Mouse (Mus musculus) cortical plate, adult 2 months (tissue): ENCODE results near the gene Slc17a7. TPM values are rescaled to one million over a fixed set of nuclear protein-coding genes. Genes with fewer than 3 reads are reported as not detected.

Source experiments
- H3K27ac ChIP-seq: fragments of 200-500 bp; 2 replicates; pipeline ENCODE4 v1.5.1; 2012; ENCODE audit warnings: low read length, control low read depth, inconsistent platforms; ENCODE audit not compliant: insufficient read depth
- H3K4me1 ChIP-seq: fragments of 200-500 bp; 2 replicates; pipeline ENCODE4 v1.6.1; 2011; ENCODE audit warnings: low read length; ENCODE audit not compliant: control insufficient read depth, insufficient read depth
- H3K4me3 ChIP-seq: fragments of 200-500 bp; 2 replicates; pipeline ENCODE4 v1.5.1; 2011; ENCODE audit warnings: mild to moderate bottlenecking, low read length, control low read depth; ENCODE audit not compliant: insufficient read depth
- CTCF ChIP-seq: fragments of 200-500 bp; IDR thresholded peaks from 2 replicates; pipeline ENCODE4 v1.5.1; 2011; ENCODE audit warnings: mild to moderate bottlenecking, control low read depth, low read length; ENCODE audit not compliant: insufficient read depth; ENCODE audit errors: extremely low read depth
- POLR2A ChIP-seq: fragments of 200-500 bp; IDR thresholded peaks from 2 replicates; pipeline ENCODE4 v1.6.1; 2011; ENCODE audit warnings: mild to moderate bottlenecking, low read length, control low read depth; ENCODE audit not compliant: insufficient read depth; ENCODE audit errors: extremely low read depth
- polyA plus RNA-seq: library from polyadenylated mRNA; depleted of rRNA; stranded (reverse); fragments of >200 nt; gene quantifications from 2 replicates; pipeline ENCODE4 v1.2.3, GENCODE M21; 2012; rRNA removed

The Slc17a7 gene
- polyA plus RNA-seq, 1 experiment, result 1,033 TPM

DNA sequence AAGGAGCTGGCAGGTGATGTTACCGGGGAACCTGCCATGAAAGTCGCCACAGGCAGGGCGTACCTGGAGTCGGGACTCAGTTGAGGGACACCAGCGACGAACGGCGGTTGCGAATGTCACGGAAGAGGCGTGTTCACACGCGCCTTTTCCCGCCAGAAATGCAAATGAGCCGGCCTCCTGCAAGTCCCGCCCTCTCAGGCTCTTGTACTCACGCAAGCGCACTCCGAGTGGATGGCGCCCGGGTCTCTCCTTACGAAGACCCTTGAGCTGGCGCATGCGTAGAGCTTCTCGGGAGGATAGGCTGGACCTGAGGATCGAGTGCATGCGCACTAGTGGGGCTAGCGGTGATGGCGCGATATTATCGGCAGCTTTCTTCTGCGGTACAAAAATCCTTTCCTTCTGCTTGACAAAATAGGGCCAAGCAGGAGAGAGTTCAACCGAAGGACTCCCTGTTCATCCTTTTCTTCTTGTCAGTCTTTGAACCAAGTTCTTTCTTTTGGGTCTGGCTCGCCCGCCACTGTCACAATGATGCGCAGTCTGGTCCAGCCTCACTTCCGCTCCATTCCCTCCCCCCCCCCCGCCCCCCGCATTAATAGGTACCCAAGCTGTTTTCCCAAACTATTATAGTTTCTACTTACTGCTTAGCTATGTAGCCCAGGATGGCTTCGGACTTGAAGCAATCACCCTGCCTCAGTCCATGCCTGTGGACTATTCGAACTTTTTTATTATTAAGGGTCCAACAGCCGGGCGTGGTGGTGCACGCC lies 40.8 kb downstream of the Slc17a7 start, which contains the start of gene Ccdc155:
Ccdc155 (minus strand) TSS at position 513 of the 764 bp plus-strand sequence.
- H3K27ac ChIP-seq, result no peak within 1 kb of the TSS
- peak; percentile 92 for TF ChIP-seq POLR2A
- TF ChIP-seq CTCF, result no peak
- H3K4me3 ChIP-seq, result peak within 1 kb of the TSS; percentile 36
- H3K4me1 ChIP-seq, result peaks cover 2% of the 10 kb centered on the region; the same call in 1 of the 2 replicates

DNA sequence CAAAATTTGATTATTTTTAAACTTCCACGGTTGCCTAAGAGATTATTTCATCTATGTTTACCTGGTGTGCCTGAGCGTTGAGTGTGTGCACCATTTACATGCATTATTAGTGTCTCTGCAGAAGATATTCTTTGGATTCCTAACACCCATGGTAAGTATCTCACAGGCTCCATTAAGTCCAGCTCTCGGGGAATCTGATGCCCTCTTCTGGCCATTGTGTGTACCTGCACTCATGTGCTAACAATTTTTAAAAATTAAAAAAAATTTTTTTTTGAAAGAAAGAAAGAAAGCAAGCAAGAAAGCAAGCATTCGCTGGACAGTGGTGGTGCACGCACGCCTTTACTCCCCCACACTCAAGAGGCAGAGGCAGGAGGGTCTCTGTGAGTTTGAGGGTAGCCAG lies 44.5 kb downstream of the Slc17a7 start:
- Histone ChIP-seq H3K4me3 (no peak overlapping the region), H3K27ac (no peak overlapping the region), H3K4me1 (peaks cover 2% of the 10 kb centered on the region; the same call in 1 of the 2 replicates)
- TF ChIP-seq POLR2A (no peak), CTCF (no peak)

DNA sequence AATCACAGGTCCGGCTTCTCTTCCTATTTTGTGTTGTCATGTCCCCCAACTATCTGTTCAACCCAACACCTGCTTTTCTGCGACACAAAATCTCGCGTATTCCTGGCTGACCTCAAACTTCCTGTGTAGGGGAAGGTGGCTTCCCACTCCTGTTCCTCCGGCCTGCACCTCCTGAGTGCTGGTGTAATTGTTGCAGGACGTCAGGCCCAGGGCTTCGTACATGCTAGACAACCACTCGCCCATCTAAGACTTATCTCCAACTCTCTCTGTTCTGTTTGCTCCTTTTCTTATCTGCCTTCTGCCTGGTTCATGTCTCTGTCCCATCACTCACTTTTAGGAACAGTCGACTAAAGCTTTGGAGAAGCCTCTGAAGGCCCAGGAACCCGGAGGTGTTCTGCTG lies 47.3 kb downstream of the Slc17a7 start:
- TF ChIP-seq CTCF (no peak), POLR2A (no peak)
- Histone ChIP-seq H3K27ac (no peak overlapping the region), H3K4me3 (peak overlapping the region; percentile 42), H3K4me1 (no peaks in the 10 kb centered on the region)

DNA sequence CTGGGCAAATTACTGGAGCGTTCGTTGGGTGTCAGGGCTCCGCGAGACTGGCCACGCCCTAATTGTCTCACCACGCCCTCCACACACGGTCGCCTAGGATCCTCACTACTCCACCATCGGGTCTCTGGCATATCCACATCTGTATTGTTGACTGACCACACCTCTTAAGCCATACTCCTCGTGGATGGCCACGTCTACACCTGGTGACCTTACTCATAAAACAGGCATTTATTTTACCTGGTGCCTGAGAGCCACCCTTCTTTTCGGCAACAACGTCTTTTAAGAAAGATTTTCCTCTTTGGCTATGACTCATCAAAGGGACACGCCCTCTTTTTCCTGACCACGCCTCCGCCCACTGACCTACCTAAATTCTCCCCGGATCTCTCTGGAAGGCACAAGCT lies 48.1 kb downstream of the Slc17a7 start, which contains the start of gene Dkkl1:
Dkkl1 (minus strand) TSS at position 297 of the 401 bp plus-strand sequence.
- Histone ChIP-seq H3K4me1 (no peaks in the 10 kb centered on the region), H3K4me3 (peak within 1 kb of the TSS; percentile 42), H3K27ac (no peak within 1 kb of the TSS)
- TF ChIP-seq POLR2A (no peak), CTCF (no peak)

DNA sequence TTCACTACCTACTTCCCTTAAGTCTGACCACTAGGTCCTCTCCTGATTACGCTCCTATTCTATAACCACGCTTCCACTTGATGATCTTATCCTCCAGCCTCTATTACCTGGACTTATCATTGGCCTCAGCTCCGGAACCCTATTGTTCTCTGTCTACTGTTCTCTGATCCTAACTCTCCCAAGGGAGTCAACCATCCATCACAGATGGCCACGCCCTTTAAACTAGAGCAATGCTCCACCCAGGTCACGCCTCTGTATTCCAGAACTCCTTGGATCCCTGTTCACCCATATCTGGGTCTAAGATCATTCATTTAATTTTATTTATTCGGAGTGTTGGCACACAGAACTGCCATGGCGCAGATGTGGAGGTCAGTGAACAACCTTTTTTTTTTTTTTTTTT lies 48.6 kb downstream of the Slc17a7 start:
- Histone ChIP-seq H3K4me1 (no peaks in the 10 kb centered on the region), H3K27ac (no peak overlapping the region), H3K4me3 (no peak overlapping the region)
- TF ChIP-seq POLR2A (no peak), CTCF (no peak)

DNA sequence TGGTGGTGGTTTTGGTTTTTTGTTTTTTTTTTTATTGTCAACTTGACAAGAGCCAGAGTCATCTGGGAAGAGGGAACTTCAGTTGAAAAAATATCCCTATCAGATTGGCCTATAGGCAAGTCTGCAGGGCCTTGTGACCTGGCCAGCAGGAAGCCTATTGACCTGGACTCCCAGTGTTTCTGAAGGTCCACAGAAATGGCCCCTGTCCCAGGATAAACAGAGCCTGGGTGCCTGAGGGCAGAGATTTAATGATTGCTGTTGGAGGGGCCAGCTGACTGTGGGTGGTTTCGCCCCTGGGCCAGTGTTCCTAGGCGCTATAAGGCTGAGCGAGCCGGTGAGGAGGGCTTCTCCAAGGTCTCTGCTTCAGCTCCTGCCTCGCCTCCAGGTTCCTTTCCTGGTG lies 50.0 kb downstream of the Slc17a7 start:
- TF ChIP-seq CTCF (no peak), POLR2A (no peak)

DNA sequence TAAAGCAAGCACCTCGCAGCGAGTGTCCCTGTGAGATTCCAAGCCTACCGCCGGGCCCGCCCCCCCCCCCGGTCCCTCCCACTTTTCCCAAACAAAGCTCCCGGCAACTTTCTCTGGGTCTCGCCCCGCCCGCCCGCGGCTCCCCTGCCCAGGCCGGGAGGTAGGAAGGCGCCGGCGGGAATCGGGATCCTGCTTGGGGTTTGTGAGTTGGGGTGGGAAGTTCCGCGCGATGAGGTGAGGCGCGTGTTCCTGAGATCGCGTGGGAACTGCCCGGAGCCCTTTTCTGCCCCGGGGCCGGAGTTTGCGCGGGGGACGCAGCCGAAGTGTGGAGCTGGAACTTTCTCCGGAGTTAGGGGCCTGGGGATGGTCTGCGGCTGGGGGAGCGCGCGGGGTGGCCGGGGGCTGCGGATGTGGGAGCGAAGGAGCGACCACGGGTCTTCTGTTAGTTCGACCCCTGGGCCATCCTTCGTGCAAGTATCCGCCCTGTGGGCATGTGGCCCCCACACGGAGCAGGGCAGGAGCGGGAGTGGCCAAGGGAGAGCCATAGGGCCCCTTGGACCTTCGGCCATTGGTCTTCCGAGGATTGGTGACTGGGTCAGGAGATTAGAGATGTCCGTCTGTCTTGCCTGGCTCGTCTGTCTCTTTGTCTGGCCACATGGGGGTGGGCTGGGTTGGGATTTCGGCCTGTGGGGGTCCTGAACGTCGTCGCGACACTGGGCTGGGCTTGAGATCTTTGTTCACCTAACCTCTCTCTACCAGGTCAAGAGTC lies 52.1 kb downstream of the Slc17a7 start, which contains the start of gene Tead2:
Tead2 (plus strand) TSS at position 81 of the 769 bp plus-strand sequence.
- TF ChIP-seq POLR2A, result no peak
- no peak for TF ChIP-seq CTCF
- peak within 1 kb of the TSS; percentile 16 for H3K4me3 ChIP-seq
- no peaks in the 10 kb centered on the region for H3K4me1 ChIP-seq
- no peak within 1 kb of the TSS for H3K27ac ChIP-seq

More for the DNA sequence above, 50.0 kb downstream of the Slc17a7 start:
- H3K27ac ChIP-seq, result no peak overlapping the region
- H3K4me1 ChIP-seq, result no peaks in the 10 kb centered on the region
- no peak overlapping the region for H3K4me3 ChIP-seq

DNA sequence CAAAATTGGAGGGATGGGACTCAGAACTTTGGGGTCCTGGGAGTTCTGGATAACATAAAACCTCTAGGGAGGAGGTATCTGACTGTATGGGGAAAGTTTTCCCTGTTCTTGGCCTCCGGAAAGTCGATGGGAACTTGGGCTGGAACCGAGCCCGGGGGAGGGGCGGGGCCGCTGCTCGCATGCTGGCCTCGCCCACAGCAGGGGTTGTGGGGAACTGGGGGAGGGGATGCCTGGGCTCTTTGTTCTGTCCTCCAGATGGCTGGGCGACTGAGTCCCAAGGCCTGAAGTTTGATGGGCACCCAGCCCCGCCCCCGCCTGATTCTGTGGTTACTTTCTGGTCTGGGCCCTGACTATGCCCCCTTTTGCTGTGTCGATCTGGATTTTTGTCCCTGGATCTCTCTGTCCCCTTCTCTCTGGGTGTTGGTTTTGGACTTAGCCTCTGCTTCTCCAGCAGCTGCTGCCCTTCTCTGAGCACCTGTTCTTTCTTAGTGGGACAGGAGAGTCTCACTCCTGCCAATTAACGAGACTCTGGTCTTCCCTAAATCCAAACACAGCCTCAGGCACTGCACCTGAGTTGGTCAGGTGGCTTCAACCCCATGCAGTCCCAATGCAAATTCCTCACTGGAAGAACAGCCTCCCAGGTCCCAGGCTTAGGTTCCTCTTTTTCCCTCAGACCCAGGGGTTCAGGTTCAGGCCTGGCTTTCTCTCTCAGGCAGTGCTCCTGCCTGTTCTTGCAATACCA lies 52.9 kb downstream of the Slc17a7 start:
- peak overlapping the region; percentile 16; the same call in 1 of the 2 replicates for H3K4me3 ChIP-seq
- no peaks in the 10 kb centered on the region for H3K4me1 ChIP-seq
- no peak overlapping the region for H3K27ac ChIP-seq
- TF ChIP-seq POLR2A (no peak), CTCF (no peak)

DNA sequence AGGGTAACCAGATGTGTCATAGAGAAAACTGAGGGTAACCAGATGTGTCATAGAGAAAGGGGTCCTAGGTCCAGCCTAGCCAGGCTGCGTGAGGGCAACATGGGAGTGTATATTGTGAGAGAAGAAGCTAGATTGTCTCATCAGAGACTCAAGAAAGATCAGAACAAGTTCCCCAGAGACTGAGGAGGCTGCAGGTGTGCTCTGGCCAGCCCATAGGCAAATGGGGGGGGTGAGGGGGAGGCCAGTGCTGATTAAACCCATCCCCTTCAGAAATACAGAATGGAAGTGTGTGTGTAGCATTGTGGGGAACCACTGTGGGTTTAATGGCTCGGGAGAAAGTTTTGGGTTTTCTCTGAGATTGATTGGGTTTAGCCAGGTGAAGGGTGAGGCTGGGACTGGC lies 57.9 kb downstream of the Slc17a7 start:
- Histone ChIP-seq H3K4me3 (no peak overlapping the region), H3K27ac (no peak overlapping the region), H3K4me1 (no peaks in the 10 kb centered on the region)
- TF ChIP-seq CTCF (no peak), POLR2A (no peak)

DNA sequence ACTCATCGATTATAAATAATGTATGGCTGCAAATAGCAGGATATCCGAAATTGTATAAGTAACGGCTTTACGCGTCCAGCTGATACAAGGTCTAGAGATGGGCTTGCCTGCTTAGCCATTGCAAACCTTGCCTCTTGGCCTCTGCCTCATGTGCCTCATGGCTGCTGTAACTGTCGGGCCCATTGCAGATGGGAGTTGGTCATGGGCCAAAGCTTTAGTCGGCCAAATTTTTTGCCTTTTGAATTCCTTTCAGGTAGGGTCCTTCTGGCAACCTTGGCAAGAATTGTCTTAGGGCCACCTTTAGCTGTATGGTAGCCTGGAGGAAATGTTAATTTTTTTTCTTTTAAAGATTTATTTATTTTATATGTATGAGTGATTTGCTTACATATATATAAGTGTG lies 61.1 kb downstream of the Slc17a7 start:
- no peak for TF ChIP-seq CTCF
- TF ChIP-seq POLR2A, result no peak
- H3K27ac ChIP-seq, result no peak overlapping the region
- H3K4me1 ChIP-seq, result no peaks in the 10 kb centered on the region
- H3K4me3 ChIP-seq, result no peak overlapping the region

Other genes starting within 250 kb of the Slc17a7 start
- gene Ap2a1, start 234.5 kb upstream of the Slc17a7 start, polyA plus RNA-seq, result 241 and 247 TPM in 2 replicates
- 1.5 and 2.0 TPM in 2 replicates for gene Tsks, start 220.7 kb upstream of the Slc17a7 start, polyA plus RNA-seq
- gene Cpt1c, start 189.1 kb upstream of the Slc17a7 start, polyA plus RNA-seq, result 154 and 164 TPM in 2 replicates
- gene Prmt1, start 177.4 kb upstream of the Slc17a7 start, polyA plus RNA-seq, result 162 and 169 TPM in 2 replicates
- 82.4 and 87.4 TPM in 2 replicates for gene Irf3, start 166.3 kb upstream of the Slc17a7 start, polyA plus RNA-seq
- gene Bcl2l12, start 165.2 kb upstream of the Slc17a7 start, polyA plus RNA-seq, result 6.0 and 6.2 TPM in 2 replicates
- gene Scaf1, start 147.6 kb upstream of the Slc17a7 start, polyA plus RNA-seq, result 126 and 128 TPM in 2 replicates
- gene Rras, start 146.0 kb upstream of the Slc17a7 start, polyA plus RNA-seq, result 34.2 and 38.3 TPM in 2 replicates
- gene Prr12, start 111.1 kb upstream of the Slc17a7 start, polyA plus RNA-seq, result 14.6 and 15.5 TPM in 2 replicates
- gene Nosip, start 101.5 kb upstream of the Slc17a7 start, polyA plus RNA-seq, result 89.5 and 92.3 TPM in 2 replicates
- gene Prrg2, start 101.3 kb upstream of the Slc17a7 start, polyA plus RNA-seq, result 21.4 and 23.2 TPM in 2 replicates
- gene Rcn3, start 71.7 kb upstream of the Slc17a7 start, polyA plus RNA-seq, result 12.8 and 13.1 TPM in 2 replicates
- gene Fcgrt, start 60.1 kb upstream of the Slc17a7 start, polyA plus RNA-seq, result 30.7 and 37.0 TPM in 2 replicates
- gene Rps11, start 39.5 kb upstream of the Slc17a7 start, polyA plus RNA-seq, result 361 and 402 TPM in 2 replicates
- 1,470 and 1,570 TPM in 2 replicates for gene Rpl13a, start 35.2 kb upstream of the Slc17a7 start, polyA plus RNA-seq
- gene Gm45713, start 27.7 kb upstream of the Slc17a7 start, polyA plus RNA-seq, result 0.08 and 0.32 TPM in 2 replicates
- gene Flt3l, start 27.5 kb upstream of the Slc17a7 start, polyA plus RNA-seq, result 18.4 and 20.8 TPM in 2 replicates
- 59.4 and 60.2 TPM in 2 replicates for gene Pih1d1, start 9.6 kb upstream of the Slc17a7 start, polyA plus RNA-seq
- 8.1 and 10.3 TPM in 2 replicates for gene Aldh16a1, start 9.4 kb upstream of the Slc17a7 start, polyA plus RNA-seq
- 0.38 and 0.62 TPM in 2 replicates for gene Gfy, start 15.6 kb downstream of the Slc17a7 start, polyA plus RNA-seq
- gene Pth2, start 17.0 kb downstream of the Slc17a7 start, polyA plus RNA-seq, result not detected in 2 replicates
- gene Ccdc155, start 40.9 kb downstream of the Slc17a7 start, polyA plus RNA-seq, result 4.7 and 5.0 TPM in 2 replicates
- 41.4 and 47.2 TPM in 2 replicates for gene Dkkl1, start 48.2 kb downstream of the Slc17a7 start, polyA plus RNA-seq
- 5.0 and 6.4 TPM in 2 replicates for gene Tead2, start 51.8 kb downstream of the Slc17a7 start, polyA plus RNA-seq
- 10.6 and 11.9 TPM in 2 replicates for gene Cd37, start 75.2 kb downstream of the Slc17a7 start, polyA plus RNA-seq
- gene Slc6a16, start 77.1 kb downstream of the Slc17a7 start, polyA plus RNA-seq, result 2.1 TPM in 2 replicates
- gene Slc6a21, start 113.6 kb downstream of the Slc17a7 start, polyA plus RNA-seq, result 0.08 and 0.30 TPM in 2 replicates
- 29.1 and 35.1 TPM in 2 replicates for gene Trpm4, start 169.8 kb downstream of the Slc17a7 start, polyA plus RNA-seq
- gene Hrc, start 171.3 kb downstream of the Slc17a7 start, polyA plus RNA-seq, result 0.35 and 0.55 TPM in 2 replicates
- gene Ppfia3, start 203.1 kb downstream of the Slc17a7 start, polyA plus RNA-seq, result 164 and 167 TPM in 2 replicates
- 336 TPM in 2 replicates for gene Lin7b, start 206.6 kb downstream of the Slc17a7 start, polyA plus RNA-seq
- 720 and 793 TPM in 2 replicates for gene Snrnp70, start 231.8 kb downstream of the Slc17a7 start, polyA plus RNA-seq
- not detected in 2 replicates for gene Kcna7, start 241.7 kb downstream of the Slc17a7 start, polyA plus RNA-seq
- gene Ntf5, start 249.7 kb downstream of the Slc17a7 start, polyA plus RNA-seq, result 0.04 and 0.08 TPM in 2 replicates